Mouse (Mus musculus): ENCODE data around the gene Plch2. TPM values are rescaled to one million over a fixed set of nuclear protein-coding genes. Genes with fewer than 3 reads are reported as not detected.
"Not testable (repeated sequence)": the region's sequence is repeated elsewhere in the genome, so short reads cannot be mapped to it uniquely, and the experiment has no call there.

Gene Plch2
- polyA plus RNA-seq, 1 experiment from 2014 or later = 4.6 TPM

DNA sequence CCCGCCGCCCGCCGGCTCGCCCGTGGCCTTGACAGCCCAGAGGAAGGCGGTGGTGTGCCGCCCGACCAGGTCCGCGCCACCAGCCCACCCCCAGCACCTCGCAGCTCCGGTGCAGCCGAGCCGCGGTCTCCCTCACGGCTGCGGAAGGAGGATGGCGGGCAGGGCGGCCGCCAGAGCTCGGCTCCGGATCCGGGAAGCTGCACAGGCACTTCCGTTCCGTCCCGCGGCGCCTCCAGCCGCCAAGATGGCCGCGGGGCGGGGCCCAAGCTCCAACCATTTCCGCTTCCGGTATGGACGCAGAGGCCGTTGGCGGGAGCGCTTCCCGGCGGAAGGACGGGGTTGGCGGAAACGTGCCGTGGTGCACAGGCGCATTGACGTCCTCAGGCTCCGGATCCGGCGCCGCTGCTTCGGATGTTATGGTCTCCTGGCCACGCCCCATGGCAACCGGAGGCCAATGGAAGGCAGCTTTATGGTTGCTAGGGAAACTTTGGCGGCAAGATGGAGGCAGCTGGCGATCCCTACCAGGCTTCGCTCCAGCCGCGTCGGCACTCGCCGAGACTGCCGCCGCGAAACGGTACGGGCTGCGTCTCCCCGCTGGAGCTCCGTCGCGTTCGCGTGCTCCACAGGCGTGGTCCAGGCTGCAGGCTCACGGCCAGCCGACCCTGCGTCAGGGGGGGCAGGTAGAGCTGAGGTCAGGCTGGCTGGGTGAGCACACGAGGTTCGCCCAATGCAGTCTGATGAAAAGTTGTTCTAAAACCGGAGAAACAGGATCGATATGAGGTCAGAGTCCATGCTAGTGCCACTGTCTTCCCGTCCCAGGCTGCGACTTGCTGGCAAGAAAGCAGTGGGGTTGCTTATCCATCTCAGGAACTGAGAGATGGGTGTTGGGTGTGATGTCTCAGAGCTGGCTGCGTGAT is 29.8 kb upstream of the Plch2 start, which contains the start of the genes Rer1 and Morn1:
TSS of gene Rer1 (minus strand) at position 275 of the 917 bp plus-strand sequence.
TSS of gene Morn1 (plus strand) at position 470 of the 917 bp plus-strand sequence.
- Histone ChIP-seq H3K9ac (replicated peaks; ENCODE audit: low read depth) (peak within 1 kb of the TSS; percentile 87), H3K4me3 (ENCODE audit: low read depth, low read length) (peak within 1 kb of the TSS; percentile 90), H3K4me2 (replicated peaks; ENCODE audit: low read depth, low read length) (peak within 1 kb of the TSS; percentile 85), H3K27me3 (replicated peaks; ENCODE audit: insufficient read depth, low read length) (no peaks in the 10 kb centered on the region), H3K36me3 (ENCODE audit: insufficient read depth, low read length) (no peaks in the 10 kb centered on the region), H3K4me1 (ENCODE audit: insufficient read depth, low read depth, low read length) (peaks cover 18% of the 10 kb centered on the region), H3K9me3 (ENCODE audit: low read length) (no peaks in the 10 kb centered on the region), H3K27ac (ENCODE audit: low read length) (peak within 1 kb of the TSS; percentile 89)
- WGBS = under 1% methylated on average over 57 of the region's 85 CpGs
- ATAC-seq (peak; percentile 99), DNase-seq (ENCODE audit: low spot score) (peak; percentile 100)
- TF ChIP-seq CTCF (IDR thresholded peaks at IDR 0.05) (no peak), EP300 (IDR thresholded peaks at IDR 0.05) (no peak)

DNA sequence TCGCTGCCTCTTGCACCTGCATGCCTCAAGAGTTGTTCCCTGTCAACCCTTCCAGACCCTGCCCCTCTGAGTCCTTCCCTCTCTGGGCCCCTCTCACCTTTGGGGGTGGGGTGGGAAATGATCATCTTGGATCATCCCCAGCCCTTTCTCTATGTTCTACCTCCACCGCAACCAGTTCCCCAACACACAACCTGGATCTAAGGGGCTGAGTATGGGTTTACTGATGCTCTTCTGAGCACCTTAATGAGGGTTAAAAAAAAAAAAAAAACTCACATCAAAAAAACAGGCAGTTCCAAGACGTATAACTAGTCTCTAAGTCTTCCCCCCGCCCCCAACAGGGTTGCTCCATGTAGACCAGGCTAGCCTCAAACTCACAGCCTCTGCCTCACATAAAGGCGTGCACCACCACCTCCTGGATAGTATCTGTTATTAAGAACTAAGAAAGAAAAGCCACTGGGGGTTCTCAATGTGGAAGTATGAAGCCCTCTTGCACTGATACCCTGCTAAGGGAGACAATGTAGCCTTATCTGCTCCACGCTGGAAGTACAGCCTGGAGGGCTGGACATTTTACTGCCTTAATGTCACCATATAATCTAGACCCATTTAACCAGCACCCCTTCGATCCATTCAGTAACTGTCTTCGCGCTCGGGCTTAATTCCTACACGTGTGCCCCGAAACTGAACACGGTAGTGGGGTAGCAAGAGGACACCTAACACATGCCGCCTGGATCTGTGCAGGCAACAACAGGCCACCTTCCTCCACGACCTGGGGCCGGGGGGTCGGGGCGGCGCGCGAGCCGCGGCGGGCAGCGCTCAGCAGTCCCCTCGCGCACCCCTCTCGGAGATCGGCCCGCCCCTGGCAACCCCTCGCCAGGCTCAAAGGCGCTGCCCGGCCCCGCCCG is 28.9 kb upstream of the Plch2 start:
- Histone ChIP-seq H3K27ac (ENCODE audit: low read length) (peak overlapping the region; percentile 89), H3K36me3 (ENCODE audit: insufficient read depth, low read length) (0 out of 2 replicates have a peak, but pooled peaks cover 3% of the 10 kb centered on the region), H3K9me3 (ENCODE audit: low read length) (no peaks in the 10 kb centered on the region), H3K27me3 (replicated peaks; ENCODE audit: insufficient read depth, low read length) (no peaks in the 10 kb centered on the region), H3K4me1 (ENCODE audit: insufficient read depth, low read depth, low read length) (peaks cover 18% of the 10 kb centered on the region), H3K4me2 (replicated peaks; ENCODE audit: low read depth, low read length) (peak overlapping the region; percentile 85), H3K9ac (replicated peaks; ENCODE audit: low read depth) (peak overlapping the region; percentile 87), H3K4me3 (ENCODE audit: low read depth, low read length) (peak overlapping the region; percentile 90)
- DNase-seq (ENCODE audit: low spot score) (no peak), ATAC-seq (peak; percentile 69)
- TF ChIP-seq EP300 (IDR thresholded peaks at IDR 0.05) (no peak), CTCF (IDR thresholded peaks at IDR 0.05) (0 out of 2 replicates have a peak, but pooled peaks have one; percentile 8)
- whole genome bisulfite sequencing = 6% methylated on average over 30 of the region's 35 CpGs

- no peak overlapping the region for H3K4me3 ChIP-seq (ENCODE audit: low read depth, low read length)
- H3K9me3 ChIP-seq (ENCODE audit: low read length) = no peaks in the 10 kb centered on the region
- 87% methylated on average over 7 of the region's 7 CpGs for WGBS
- ATAC-seq = no peak
- 0 out of 2 replicates have a peak overlapping the region, but pooled peaks have one; percentile 85 for H3K4me2 ChIP-seq (replicated peaks; ENCODE audit: low read depth, low read length)
- H3K27me3 ChIP-seq (replicated peaks; ENCODE audit: insufficient read depth, low read length) = no peaks in the 10 kb centered on the region
- peaks cover 18% of the 10 kb centered on the region for H3K4me1 ChIP-seq (ENCODE audit: insufficient read depth, low read depth, low read length)
- peak overlapping the region; percentile 16; the same call in 1 of the 2 replicates for H3K9ac ChIP-seq (replicated peaks; ENCODE audit: low read depth)
- no peak for DNase-seq (ENCODE audit: low spot score)
- H3K36me3 ChIP-seq (ENCODE audit: insufficient read depth, low read length) = 0 out of 2 replicates have a peak, but pooled peaks cover 4% of the 10 kb centered on the region
- H3K27ac ChIP-seq (ENCODE audit: low read length) = no peak overlapping the region
- no peak for TF ChIP-seq EP300 (IDR thresholded peaks at IDR 0.05)
- no peak for TF ChIP-seq CTCF (IDR thresholded peaks at IDR 0.05)
Measured at GRCm38 (mm10) chr4:155084351-155084750, 27.8 kb upstream of the Plch2 start.

- Histone ChIP-seq H3K27me3 (replicated peaks; ENCODE audit: insufficient read depth, low read length) (no peaks in the 10 kb centered on the region), H3K9me3 (ENCODE audit: low read length) (no peaks in the 10 kb centered on the region), H3K36me3 (ENCODE audit: insufficient read depth, low read length) (peaks cover 7% of the 10 kb centered on the region; the same call in 1 of the 2 replicates), H3K4me1 (ENCODE audit: insufficient read depth, low read depth, low read length) (peaks cover 18% of the 10 kb centered on the region), H3K27ac (ENCODE audit: low read length) (no peak overlapping the region), H3K9ac (replicated peaks; ENCODE audit: low read depth) (no peak overlapping the region), H3K4me2 (replicated peaks; ENCODE audit: low read depth, low read length) (no peak overlapping the region), H3K4me3 (ENCODE audit: low read depth, low read length) (no peak overlapping the region)
- DNase-seq (ENCODE audit: low spot score) (no peak), ATAC-seq (no peak)
- 86% methylated on average over 4 of the region's 4 CpGs for WGBS
- TF ChIP-seq EP300 (IDR thresholded peaks at IDR 0.05) (no peak), CTCF (IDR thresholded peaks at IDR 0.05) (no peak)
Measured at GRCm38 (mm10) chr4:155083553-155083952, 27.0 kb upstream of the Plch2 start.

GRCm38 (mm10) chr4:155079666-155080065 is 23.1 kb upstream of the Plch2 start:
- TF ChIP-seq EP300 (IDR thresholded peaks at IDR 0.05) (no peak), CTCF (IDR thresholded peaks at IDR 0.05) (no peak)
- DNase-seq (ENCODE audit: low spot score) (no peak), ATAC-seq (no peak)
- 64% methylated on average over 6 of the region's 6 CpGs for WGBS
- H3K9ac ChIP-seq (replicated peaks; ENCODE audit: low read depth) = no peak overlapping the region
- H3K4me3 ChIP-seq (ENCODE audit: low read depth, low read length) = no peak overlapping the region
- H3K4me2 ChIP-seq (replicated peaks; ENCODE audit: low read depth, low read length) = no peak overlapping the region
- H3K27me3 ChIP-seq (replicated peaks; ENCODE audit: insufficient read depth, low read length) = no peaks in the 10 kb centered on the region
- no peaks in the 10 kb centered on the region for H3K9me3 ChIP-seq (ENCODE audit: low read length)
- no peak overlapping the region for H3K27ac ChIP-seq (ENCODE audit: low read length)
- peaks cover 26% of the 10 kb centered on the region for H3K36me3 ChIP-seq (ENCODE audit: insufficient read depth, low read length)
- peaks cover 4% of the 10 kb centered on the region; the same call in 1 of the 2 replicates for H3K4me1 ChIP-seq (ENCODE audit: insufficient read depth, low read depth, low read length)

DNA sequence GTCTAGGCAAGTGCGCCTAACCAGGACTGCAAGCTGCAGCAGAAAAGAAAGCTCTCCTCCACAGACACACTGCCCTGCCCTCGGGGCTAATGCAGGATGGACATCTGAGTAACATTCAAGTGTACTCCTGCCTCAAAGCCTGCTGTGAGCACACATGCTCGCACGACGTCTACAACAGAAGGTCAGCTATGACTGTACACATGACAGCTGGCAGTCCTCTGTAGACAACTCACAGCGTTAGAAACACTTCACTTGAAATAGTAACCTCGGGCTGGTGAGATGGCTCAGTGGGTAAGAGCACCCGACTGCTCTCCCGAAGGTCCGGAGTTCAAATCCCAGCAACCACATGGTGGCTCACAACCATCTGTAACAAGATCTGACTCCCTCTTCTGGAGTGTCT is 22.2 kb upstream of the Plch2 start:
- H3K9ac ChIP-seq (replicated peaks; ENCODE audit: low read depth); H3K4me2 ChIP-seq (replicated peaks; ENCODE audit: low read depth, low read length); H3K27me3 ChIP-seq (replicated peaks; ENCODE audit: insufficient read depth, low read length); H3K27ac ChIP-seq (ENCODE audit: low read length); H3K4me1 ChIP-seq (ENCODE audit: insufficient read depth, low read depth, low read length); H3K4me3 ChIP-seq (ENCODE audit: low read depth, low read length); H3K9me3 ChIP-seq (ENCODE audit: low read length): not testable (repeated sequence)
- H3K36me3 ChIP-seq (ENCODE audit: insufficient read depth, low read length) = peaks cover 26% of the 10 kb centered on the region
- peak; percentile 46 for ATAC-seq
- WGBS = 71% methylated on average over 10 of the region's 10 CpGs
- DNase-seq (ENCODE audit: low spot score) = peak; percentile 29

All from lung, postnatal 0 days (tissue).